Mouse (Mus musculus) spleen, postnatal 4 days (tissue): ENCODE measurements around the gene Clstn2.

ENCODE experiments used
- DNase-seq, 2 experiments: peaks; one replicate each; pipeline ENCODE4 v3.0.0; 2022; ENCODE audit warnings: low spot score in 2 of 2

Clstn2 gene

DNA sequence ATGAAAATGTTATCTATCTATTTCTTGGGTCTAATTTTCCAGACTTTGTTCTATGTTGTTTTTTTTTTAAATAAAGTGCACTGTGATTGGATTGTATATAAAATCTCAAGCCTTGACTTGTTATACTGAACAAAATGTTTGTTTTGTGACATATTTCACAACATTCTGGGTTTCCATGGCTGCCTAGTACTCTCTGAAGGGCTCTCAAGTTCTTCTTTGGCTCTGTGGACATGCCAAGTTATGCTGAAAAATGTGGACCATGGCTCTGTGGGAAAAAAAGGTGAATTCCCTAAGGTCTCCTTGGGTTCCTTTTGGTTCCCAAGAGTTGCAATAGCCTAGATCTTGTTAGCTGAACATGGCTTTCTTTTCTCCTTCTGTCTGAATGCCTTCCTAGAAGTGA is 353.1 kb downstream of the Clstn2 start:
- no peak for DNase-seq

DNA sequence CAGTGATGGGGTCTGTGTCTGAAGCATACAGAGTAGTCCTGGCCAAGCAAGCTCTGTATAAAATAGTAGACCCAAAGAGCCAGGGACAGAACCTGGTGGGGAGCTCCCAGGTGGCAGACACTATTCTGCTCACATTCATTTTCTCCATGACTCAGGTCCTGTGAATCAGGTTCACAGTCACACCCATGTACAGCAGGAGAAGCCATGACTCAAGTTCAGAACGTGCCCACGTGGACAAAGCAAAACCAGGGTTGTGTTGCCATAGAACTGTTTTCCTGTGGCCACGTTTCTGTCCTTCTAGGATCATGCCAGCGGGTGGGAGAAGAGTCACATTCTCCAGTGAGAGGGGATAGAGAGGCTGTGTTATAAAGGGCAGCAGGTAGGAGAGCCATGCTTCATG is 353.9 kb downstream of the Clstn2 start:
- no peak for DNase-seq

DNA sequence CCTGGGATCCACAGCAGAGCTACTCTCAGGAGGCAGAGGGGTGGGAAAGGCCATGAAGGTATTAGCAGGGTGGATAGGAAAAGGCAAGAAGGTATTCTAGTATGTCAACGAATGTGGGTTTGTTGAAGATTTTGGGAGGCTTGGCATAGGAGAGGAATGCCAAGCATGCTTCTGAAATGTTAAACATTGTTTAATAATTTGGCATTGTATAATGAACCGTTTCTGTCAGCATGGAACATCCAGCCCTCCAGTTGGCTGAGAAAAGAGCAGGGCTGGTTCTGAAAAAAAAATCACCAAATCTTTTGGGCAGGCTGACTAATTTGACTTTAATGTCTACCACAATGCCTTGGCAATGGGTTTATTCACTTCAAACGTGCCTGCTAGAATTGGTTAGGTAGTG is 355.9 kb downstream of the Clstn2 start:
- no peak for DNase-seq

DNA sequence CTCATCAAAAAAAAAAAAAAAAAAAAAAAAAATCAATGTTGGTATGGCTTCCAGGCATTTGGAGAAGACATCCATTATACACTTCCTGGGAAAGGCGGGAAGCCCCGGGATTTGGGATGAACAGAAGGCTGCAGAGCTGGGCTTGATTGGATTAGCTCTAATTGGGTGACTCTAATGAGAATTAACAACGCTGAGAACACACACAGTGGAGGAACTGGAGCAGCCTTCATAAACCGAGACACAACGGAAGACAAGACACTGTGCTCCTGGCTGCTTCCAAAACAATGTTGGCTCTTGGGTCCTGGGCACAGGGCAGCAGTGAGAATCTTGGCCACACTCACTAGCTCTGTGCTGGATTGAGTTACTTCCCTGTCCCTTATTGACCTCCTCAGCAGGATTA is 360.3 kb downstream of the Clstn2 start:
- no peak for DNase-seq

DNA sequence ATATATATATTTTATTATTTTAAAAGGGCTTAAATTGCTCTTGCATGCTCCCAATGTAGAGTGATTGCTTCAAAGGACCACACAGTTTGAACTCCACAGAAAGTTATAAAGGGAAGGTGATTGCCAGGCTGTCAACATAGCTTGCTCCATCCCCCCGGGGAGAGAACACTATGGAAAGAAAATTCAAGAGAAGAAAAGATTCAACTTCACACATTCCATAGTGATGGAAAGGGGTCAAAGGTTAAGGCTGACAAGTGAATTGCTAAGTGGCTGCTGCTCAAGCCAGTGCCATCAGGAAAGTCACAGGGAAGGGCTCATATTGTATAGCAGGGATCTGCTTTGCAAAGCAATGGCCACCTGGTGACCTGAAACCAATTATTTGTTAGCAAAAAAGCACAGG is 360.8 kb downstream of the Clstn2 start:
- no peak for DNase-seq

DNA sequence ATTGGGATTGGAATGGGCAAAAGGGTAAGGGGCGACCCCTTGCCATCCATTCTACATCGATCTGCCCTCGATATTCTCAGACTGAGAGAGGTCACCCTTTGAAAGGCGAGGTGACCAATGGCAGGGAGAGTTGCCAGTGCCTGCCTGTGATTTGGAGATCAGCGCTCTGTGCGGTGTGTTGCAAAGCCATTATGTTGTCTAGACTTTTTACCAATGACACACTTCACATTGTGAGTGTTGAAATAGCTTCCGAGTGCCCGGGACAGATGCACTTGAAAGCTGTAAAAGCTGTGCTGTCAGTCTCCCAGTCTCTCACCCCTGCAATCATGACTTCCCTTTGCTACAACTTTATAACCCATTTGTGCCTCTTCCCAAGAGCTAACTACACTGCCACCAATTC is 362.3 kb downstream of the Clstn2 start:
- DNase-seq: no peak

DNA sequence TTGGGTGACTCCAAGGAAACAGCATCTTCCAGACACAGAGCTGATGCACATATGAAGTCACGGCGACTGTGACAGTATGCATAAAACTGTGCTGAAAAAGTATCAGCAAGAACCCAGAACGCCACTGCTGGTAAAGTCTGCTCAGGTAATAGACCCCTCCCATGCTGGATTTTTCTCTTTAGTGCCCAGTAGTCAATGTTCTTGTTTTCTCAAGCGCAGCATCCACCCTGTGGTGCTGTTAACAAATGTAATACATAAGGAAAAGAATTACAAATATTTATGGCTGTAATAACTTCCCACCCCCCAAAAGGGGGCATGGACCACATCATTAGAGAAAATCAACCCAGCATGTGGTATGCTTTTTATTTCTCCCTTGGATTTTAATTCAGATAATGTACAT is 372.0 kb downstream of the Clstn2 start:
- no peak for DNase-seq

DNA sequence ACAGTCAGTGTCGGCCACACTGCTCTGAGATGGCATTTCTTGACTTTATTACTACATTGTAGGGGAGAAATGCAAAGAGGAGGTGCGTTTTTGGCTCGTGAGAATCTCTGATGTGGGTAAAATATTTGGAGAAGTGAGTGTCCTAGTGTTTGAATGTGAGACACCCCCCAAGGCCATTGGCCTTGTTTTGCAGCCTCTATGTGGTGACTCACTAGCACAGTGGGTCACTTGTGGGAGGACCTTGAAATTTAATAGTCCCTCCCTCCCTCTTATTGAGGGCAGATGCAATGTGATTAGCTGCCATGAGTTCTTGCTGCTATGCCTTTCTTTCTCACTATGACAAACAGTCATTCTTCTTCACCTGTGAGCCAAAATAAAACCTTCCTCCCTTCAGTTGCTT is 374.2 kb downstream of the Clstn2 start:
- DNase-seq: no peak

DNA sequence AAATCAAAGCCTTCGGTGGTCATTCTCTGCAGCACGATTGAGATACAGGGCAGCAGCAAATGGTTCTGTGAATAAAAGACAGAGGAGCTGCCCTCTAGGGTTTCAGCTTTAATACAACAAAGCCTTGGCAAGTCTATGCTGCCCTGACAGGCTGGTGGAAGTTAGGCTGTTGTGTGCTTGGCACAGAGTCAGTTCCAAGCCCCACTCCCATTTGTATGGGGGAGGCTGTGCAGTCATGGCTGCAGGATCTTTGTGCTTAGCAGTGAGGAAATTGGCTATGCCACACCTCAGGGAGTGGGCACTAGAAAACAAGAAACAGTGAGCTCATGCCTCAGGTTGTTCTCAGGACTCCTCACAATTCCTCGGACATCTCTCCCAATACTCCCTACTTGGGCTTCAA is 384.6 kb downstream of the Clstn2 start:
- no peak for DNase-seq

DNA sequence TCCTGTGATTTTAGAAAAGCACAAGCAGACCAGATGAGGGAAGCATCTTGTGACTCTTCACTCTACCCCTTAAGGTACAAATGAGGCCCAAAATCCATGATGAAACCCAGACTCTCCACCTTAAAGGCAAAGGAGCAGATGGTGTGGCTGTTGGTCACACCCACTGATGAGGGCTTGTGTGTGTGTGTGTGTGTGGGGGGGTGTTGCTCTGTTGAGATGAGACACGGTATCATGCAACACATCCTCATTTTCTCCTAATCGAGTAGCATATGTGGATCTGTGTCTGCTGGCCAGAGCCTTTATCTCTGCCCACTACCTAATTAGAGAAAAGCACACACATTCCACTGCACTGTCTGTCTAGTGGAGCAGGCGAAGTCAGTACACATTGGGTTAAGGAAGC is 387.2 kb downstream of the Clstn2 start:
- no peak for DNase-seq

DNA sequence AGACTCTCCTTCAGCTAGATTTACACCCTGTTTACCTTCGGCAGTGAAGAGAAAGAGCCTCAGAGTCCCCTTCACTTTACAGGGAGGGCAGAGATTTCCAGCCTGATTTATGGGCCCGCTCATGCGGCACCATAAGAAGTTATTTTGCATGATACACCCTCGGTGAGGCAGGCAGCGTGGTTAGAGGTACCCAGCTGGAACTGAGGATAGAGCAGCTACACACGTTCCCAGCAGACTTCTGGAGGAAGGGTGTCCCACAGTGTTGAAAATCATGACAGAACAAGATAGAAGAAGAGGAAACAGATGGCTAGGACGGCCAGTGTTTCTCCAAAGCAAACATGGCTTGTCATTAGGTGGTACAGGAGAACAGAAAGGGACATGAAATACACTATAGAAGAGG is 390.6 kb downstream of the Clstn2 start:
- DNase-seq: no peak

DNA sequence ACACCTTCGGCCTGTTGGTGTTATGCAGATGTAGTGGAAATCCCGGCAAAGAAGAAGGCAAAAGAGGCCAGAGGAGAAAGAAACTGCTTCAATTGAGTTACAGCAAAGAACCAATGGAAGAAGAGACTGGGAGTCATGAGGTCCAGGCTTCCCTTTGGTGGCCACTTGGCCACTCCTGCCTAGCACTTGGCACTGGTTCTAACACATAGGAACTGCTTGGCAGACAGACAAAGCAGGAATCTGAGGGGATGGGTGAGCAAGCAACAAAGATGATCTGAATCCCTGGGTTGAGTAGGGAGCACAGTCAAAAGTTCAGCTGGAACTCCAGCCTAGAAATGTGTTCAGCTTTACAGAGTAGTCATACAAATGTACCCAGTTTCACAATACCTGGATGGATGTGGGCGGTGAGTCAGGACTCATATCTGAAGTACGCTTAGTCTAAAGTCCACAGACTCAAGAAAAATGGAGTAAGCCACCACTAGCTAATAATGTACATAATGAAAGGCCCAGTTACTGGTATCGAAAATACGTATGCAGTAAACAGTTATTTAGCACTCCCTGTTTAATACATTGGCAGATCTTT is 392.9 kb downstream of the Clstn2 start:
- DNase-seq: no peak

DNA sequence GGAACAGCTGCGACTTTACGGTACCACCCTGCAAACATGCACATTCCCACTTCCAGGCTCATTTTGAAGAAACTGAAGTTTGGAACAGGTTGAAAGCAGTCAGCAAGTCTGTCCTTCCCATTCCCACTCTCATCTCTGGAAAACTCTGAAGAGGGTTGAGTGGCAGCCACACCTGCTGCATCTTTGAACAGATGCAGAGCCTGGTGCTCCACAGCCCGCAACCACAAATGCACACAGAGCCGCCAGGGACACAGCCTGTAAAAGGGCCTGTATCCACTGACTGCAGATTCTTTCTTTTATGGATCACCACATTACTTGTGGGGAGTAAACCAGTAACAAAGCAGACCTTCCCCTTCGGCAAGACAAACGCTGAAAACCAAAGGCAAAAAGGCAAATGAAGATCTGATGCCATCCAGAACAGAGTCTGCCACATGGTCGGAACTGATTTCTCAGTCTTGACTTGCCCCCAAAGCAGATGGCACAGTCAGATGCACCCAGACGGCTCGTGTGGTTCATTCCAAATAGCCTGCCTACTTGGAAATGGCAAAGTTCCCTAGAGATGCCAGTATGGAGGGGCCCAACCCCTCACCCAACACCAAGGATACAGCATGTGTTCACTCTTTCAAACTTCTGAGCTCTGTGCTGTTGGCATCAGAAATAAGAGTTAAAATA is 394.2 kb downstream of the Clstn2 start:
- DNase-seq: no peak

DNA sequence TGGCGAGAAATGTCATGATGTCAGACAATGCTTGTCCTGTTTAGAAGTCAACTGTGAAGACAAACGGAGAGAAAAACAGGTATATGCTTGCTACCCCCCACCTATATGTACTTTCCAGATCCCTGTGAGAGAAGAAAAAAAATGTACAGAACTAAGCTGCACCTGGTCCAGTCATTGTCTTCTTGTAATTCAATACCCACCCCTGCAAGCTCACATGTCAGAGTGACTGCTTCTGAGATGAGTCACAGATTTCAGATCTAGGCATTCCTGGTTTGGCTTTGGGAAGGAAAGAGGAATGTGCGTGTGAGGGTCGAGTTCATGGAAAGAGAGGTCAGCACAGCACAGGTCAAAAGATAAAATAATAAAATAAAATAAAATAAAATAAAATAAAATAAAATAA is 397.6 kb downstream of the Clstn2 start:
- DNase-seq: no peak

DNA sequence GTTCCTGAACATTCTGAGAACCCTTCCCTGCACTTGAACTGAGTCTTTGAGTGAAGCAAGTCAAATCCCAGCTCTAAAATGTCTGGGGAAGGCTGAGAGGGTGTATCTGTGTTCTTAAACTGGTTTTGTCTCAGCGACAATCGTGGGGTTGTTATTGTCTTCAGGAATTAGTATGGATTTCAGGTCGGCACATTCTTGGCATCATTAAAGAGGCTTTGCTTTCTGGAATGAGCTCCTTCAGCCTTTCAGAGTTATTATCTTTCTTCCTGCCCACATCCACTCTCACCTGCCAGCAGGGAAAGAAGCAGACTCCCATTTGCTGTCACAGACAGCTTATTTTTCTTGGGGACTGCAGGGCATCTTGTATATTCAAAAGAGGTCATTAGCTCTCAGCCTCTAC is 398.1 kb downstream of the Clstn2 start:
- no peak for DNase-seq

DNA sequence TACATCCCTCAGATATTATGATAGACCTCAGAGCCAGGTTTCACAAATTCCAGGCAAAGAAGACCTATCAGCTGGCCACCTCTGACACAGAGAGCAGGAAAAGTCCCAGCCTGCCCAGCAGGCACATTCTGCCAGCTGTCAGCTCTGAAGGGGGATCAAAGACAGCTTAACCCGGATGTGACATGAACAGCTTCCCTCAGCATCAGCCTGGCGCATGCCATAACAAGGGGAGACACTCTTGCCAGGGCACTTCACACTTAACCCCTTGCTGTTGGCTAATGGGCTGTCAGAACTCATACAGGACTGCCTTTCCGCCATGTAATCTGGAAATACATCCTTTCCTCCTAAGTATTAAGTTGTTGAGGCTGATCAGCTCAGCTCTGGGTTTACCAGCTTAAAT is 403.8 kb downstream of the Clstn2 start:
- DNase-seq: no peak

DNA sequence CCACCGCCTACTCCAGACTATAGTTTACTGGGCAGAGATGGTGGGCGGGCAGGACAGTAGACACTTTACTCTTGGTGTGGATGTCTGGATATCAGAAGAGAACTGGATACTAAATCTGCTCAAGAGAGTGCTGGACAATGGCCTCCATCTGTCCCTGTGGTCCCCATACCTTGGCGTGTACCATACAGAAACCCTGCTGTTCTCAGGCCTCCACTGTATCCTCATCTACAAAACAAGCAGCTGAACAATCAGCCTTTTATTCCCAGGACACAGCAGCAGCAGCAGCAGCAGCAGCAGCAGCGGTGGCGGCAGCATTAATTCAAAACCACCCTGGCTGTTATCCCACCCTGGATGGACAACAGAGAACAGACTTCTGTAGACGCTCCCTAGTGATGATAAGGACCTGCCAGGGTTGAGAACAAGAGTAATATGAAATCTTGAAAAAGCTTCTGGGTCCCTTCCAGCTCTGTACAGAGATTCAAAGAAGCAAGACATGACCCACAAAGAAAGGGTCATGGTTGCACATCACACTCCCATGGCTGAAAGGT is 404.5 kb downstream of the Clstn2 start:
- DNase-seq: no peak

DNA sequence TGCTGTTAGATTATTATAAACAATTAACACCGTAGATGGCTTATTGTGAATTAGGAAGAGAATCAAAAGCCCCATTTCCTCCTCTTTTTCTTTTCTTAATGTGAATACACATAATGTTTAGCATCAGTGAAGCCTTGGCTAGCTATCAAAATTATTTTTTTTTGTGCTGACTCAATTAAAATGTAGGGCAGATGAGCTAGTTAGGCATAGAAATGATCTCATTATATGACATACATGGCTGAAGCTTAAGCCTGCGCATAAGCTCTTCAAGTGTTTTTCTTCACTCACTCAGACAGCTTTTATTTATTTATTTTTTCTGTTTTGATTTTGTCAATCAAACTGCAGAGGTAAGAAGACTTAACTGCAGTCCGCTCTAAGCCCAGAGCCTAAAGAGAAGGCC is 405.1 kb downstream of the Clstn2 start:
- no peak for DNase-seq

DNA sequence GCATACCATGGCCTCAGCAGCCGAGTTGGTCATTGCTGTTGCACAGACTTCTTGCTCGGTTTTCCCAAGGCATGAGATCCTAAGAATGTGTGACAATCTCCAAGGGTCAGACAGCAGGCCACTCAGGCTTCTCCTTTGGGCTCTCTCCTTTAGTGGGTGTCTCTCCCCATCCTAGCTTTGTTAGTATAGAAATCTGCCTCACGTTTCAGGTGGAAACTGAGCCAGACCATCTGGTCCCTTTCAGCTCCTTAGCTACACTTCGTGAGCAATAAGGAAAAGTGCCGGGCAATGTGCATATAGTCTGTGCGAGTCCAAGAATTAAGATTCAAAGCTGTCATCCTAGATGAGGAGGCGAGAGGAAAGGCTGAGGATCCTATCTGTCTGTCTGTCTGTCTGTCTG is 422.4 kb downstream of the Clstn2 start:
- no peak for DNase-seq

DNA sequence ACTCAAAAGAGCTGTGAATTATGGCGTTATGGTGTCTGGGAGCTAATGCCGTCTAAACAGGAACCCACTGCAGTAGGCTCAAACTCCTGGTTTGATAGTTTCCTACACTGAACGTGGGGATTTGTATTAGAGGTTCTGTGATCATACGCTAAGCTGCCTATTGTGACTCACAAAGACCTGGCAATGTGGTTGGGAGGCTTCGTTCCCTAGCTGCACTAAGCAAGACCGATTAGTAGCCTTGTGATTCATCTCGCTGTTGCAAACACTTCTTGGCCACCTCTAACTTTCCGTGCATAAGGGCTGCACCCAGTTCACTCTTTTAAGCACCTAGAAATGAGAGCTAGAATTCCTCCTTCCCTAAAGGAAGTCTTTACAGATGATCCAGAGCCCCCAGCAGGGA is 429.3 kb downstream of the Clstn2 start:
- DNase-seq: no peak

DNA sequence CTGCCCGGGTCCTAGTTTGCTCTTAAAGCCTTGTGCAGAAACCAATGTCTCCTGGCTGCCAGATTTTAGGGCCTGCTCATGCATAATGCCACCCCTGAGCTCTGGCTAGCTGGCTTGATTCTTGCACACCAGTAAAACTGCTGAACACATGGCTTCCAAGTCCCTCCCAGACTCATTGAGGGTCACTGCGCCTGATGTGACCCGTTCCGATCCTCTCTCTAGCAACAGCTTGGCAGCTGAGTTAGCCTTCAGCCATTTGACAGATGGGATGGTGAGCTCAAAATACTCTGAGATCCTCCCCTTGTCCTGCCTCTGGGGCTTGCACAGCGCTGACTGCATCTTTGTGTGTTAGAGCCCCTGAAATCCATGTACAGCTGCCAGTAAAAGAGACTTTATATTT is 430.5 kb downstream of the Clstn2 start:
- no peak for DNase-seq

DNA sequence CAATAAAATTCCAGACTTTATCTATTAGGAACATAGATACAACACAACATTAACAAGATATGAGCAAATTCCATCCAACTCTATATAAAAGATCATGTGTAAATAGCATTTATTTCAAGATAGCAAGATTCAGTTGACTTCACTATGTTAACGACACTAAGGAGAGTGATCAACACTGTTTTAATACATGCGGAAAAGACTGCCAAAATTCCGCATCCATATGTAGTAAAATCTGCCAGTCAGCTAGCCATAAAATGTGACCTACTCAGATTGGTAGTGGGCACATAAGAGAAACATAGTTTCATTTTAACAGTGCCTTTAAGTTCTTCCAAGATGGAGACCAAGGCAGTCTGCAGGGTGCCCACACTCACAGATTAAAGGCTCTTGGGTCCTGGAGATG is 434.0 kb downstream of the Clstn2 start:
- DNase-seq: no peak

DNA sequence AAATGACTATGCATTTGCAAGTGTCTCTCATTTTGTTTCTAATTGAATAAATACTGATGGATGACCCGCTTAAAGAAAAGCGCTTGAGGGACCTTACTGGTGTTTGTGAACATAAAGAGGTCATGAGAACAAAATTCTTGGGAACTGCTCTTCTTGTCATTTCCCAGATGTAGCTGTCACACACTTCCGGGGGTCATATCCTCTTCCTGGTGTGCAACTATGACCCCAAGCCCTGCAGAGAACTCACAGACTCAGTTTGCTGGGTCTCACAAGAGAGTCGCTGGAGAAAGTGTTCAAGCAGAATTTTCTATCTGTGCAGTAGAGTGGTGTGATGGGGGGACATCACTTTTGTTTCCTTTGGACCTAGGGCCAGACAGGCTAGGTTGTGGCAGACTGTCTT is 442.3 kb downstream of the Clstn2 start:
- no peak for DNase-seq

DNA sequence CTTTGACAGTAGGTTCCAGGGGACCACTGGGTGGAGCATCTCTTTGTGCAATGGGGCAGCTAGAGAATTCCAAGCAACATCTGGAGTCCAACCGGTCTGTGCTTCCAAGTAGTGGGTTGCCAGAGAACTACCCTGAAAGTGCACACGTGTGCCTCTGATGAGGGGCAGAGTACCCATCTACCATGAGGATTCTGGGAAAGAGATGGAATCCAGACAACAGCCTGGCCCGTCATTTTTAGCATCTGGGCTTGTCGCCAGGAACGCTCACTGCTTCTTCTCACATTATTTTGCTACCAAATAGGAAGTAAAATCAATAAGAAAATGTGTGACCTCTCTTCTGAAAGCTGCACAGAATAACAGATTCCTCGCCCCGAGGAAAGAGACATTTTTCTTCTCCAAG is 462.1 kb downstream of the Clstn2 start:
- no peak for DNase-seq
